Mouse (Mus musculus) right cerebral cortex, postnatal 14 days (tissue): ENCODE measurements around the gene Prdm12.
"Not testable (repeated sequence)": the region's sequence is repeated elsewhere in the genome, so short reads cannot be mapped to it uniquely, and the experiment has no call there.

Experiments used
- DNase-seq: peaks from one replicate; pipeline ENCODE4 v3.0.0; 2022

Gene Prdm12

DNA sequence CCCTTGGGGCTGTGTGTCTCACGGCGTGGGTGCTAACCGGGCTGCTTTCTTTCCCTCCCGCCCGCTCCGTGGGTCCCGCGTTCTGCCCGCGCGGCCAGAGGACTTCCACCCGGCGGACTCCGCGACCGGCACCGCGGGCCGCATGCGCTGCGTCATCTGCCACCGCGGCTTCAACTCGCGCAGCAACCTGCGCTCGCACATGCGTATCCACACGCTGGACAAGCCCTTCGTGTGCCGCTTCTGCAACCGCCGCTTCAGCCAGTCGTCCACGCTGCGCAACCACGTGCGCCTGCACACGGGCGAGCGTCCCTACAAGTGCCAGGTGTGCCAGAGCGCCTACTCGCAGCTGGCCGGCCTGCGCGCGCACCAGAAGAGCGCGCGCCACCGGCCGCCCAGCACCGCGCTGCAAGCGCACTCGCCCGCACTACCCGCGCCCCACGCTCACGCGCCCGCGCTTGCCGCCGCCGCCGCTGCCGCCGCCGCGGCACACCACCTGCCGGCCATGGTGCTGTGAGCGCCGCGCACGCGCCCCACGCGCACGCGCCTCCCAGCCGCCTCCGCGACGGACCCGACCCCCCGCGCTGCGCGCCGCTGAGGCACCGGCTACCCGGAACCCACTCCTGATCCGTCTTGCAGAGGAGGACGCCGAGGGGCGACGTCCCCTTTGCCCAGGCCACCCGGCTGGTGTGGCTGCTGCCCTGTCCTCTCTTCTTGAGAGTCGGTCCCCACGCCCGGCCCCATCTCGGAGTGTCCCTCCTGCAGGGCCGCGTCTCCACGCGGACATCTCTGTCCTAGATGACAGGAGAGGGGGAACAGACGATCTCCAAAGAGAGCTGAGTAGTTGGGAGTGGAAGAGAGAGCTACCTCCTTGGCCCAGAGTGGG, 14.4 kb downstream of the Prdm12 start:
- peak; percentile 75 for DNase-seq

- peak; percentile 76 for DNase-seq
Observed at GRCm38 (mm10) chr2:31654854-31655559, 15.2 kb downstream of the Prdm12 start.

GRCm38 (mm10) chr2:31656374-31656773, 16.5 kb downstream of the Prdm12 start:
- DNase-seq = no peak

- no peak for DNase-seq
Observed at GRCm38 (mm10) chr2:31662939-31663803, 23.3 kb downstream of the Prdm12 start.

DNA sequence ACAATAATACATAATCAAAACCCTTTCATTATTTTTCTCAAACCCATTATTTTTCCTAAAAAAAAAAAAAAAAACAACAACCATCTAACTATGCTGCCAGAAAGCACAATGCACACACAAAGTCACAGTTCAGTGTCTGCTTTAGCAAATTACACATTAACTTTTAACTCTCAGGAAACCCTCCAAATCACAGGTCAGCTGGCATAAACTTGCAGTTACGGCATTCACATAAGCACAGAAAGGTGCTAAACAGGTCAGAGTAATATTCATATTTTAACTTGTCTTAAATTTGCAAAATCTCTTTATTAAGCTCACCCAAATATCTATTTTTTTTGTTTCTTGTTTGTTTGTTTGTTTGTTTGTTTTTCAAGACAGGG, 24.0 kb downstream of the Prdm12 start:
- no peak for DNase-seq

DNA sequence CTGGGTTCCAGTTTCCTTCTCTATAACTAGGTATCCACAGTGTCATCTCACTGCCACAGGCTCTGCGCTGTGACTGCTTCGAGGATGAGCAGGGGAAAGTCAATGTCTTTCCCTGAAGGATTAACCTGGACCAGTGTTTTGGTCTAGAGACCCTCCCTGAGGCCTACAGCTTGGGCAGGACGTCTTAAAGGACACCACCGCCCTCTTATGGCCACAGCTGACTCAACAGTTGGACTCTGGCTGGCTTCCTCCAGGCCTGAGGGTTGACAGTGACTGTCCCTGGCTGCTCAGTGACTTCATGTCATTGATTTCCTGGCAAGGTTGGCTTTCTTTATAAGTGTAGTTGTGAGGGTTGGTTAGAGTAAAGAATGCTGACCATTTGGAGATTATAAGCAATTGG, 27.5 kb downstream of the Prdm12 start:
- no peak for DNase-seq

DNA sequence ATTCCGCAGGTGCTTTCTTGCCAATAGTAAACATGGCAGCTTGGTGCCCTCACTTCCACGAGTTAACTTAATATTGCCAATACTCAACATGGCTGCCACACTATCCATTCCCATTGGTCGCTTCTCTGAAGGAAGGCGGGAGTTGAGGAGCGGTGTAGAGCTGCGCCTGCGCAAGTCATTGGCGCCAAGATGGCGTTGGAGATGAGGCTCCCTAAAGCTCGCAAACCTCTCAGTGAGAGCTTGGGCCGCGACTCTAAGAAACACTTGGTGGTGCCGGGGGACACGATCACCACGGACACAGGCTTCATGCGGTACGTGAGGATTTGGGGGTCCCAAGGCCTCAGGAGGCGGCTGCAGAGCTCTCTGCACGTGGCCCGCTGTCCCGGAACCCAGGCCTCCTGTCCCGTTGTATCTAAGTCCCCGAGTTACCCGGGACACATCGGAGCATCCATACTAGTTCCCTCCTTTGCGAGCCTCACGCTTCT, 30.8 kb downstream of the Prdm12 start, which contains the start of gene Exosc2:
TSS of gene Exosc2 (plus strand) at position 165 of the 485 bp plus-strand sequence.
- DNase-seq = peak; percentile 86

DNA sequence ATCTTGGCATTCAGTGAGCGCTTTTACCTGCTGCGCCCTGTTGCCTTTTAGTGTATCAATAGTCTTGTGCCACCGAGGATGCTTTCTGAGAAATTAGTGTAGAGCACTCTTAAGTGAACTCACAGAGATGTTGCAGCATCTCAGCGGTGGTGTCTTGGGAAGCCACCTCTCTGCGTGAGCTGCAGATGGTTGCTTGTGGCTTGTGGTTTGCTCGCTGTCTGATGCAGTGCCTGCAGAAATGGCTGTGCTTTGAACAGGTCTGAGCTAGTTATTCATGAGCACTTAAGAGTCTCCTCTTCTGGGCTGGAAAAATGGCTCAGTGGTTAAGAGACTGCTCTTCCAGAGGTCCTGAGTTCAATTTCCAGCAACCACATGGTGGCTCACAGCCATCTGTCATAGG, 38.8 kb downstream of the Prdm12 start:
- DNase-seq = no peak

- DNase-seq = not testable (repeated sequence)
Observed at GRCm38 (mm10) chr2:31681051-31681707, 41.3 kb downstream of the Prdm12 start.

- no peak for DNase-seq
Observed at GRCm38 (mm10) chr2:31681731-31682235, 41.9 kb downstream of the Prdm12 start.

GRCm38 (mm10) chr2:31683666-31684065, 43.8 kb downstream of the Prdm12 start:
- peak; percentile 68 for DNase-seq

DNA sequence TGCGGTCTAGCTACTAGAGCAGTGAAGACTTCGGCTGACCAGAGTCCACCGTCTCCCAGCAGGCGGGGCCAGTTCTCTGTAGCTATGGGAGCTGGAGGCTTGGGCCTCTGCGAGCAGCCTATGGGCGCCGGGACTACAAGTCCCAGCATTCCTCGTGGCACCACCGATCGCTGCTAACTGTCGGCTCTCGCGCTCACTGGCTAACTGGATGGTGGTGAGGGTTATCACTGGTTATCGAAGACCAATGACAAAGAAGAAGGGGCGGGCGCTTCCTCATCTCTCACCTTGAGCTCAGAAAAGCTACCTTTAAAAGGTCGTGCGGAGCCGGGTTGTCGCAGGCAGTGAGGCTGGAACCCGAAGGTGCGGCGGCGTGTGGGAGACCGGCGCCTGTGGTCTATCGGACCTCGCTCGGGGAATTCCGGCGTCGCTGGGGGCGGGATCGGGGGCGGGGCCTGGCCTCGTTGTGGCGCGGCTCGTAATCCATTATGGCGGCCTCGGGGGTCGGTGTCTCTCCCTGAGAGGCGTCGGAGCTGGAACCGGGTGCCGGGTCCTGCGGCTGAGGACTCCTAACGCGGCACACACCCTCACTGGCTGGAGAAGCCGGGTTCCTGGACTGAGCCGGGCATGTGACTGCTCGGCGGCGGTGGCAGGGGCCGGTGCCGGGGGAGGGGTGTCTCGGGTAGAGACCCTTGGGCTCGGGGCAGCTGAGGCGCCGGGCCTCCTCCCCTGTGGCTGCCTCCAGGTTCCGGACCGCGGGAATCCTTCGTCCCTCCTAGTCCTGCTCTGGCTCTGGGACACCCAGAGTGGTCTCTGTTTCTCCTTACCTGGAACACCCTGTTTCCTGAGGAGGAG, 48.5 kb downstream of the Prdm12 start, which contains the start of gene Abl1:
TSS of gene Abl1 (plus strand) at position 303 of the 852 bp plus-strand sequence.
- DNase-seq = peak; percentile 91

GRCm38 (mm10) chr2:31689045-31689444, 49.2 kb downstream of the Prdm12 start:
- DNase-seq = no peak

- DNase-seq = no peak
Observed at GRCm38 (mm10) chr2:31690063-31690462, 50.2 kb downstream of the Prdm12 start.

DNA sequence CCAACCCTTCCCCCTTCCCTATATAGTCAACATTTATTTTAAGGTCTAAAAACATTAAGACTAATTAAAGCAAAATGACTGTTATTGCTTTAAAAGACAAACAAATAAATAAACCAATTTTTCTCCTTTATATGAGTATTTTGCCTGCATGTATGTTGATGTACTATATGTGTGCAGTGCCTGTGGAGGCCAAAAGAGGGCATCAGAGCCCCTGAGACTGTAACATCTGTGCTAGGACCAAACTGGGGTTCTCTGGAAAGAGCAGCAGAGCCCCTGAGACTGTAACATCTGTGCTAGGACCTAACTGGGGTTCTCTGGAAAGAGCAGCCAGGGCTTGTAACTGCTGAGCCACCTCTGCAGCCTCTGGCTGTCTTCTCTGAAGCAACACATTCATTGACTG, 58.4 kb downstream of the Prdm12 start:
- no peak for DNase-seq

- DNase-seq = no peak
Observed at GRCm38 (mm10) chr2:31700545-31701446, 61.0 kb downstream of the Prdm12 start.

DNA sequence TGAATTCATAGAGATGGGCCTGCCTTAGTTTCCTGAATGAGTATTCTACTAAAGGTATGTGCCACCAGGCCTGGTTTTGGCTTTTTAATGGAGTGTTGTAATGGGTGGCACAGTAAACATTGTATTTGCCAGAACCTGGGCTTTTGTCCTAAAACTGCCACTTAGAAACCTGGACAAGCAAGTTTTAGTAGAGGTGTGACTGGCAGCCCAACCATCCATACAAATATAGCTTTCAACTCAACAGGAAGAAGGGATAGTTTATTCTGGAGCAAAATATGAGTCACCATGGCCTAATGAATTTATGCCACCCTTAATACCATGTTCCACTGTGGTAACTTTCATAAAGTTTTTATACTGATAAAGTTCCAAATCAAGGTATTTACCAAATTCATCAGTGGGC, 63.4 kb downstream of the Prdm12 start:
- DNase-seq = no peak
